Mouse (Mus musculus) small intestine, adult 2 months (tissue): ENCODE results near the gene Pot1a.

Experiments
- CTCF ChIP-seq: fragments of 200-500 bp; IDR thresholded peaks from 2 replicates; pipeline ENCODE4 v1.5.1; 2012; ENCODE audit warnings: low read depth, mild to moderate bottlenecking, control low read depth, inconsistent platforms, low read length, moderate library complexity, mixed read lengths; ENCODE audit not compliant: insufficient replicate concordance, insufficient read length; ENCODE audit errors: extremely low read depth
- POLR2A ChIP-seq: fragments of 200-500 bp; IDR thresholded peaks from 2 replicates; pipeline ENCODE4 v1.6.1; 2012; ENCODE audit warnings: low read depth, mild to moderate bottlenecking, control low read depth, inconsistent platforms, low read length, moderate library complexity

DNA sequence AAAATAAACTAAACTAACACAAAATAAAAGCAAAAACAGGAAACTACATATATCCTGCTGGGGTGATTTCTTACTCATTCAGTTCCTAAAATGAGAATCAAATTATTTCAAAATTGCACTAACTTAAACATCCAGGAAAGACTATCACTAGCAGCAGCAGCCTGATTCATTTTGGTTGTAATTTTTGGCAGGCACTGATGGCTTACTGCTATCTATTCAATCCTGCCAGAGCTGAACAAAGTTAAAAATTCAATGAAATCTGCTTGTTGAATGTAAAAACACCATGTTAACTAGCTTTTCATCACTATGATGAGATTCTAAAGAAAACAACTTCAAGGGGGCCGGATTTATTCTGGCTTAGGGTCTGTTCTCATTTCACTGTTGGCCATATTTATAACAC, 82.5 kb downstream of the Pot1a start:
- no peak for TF ChIP-seq POLR2A
- no peak for TF ChIP-seq CTCF
